Mouse (Mus musculus) T-helper 2 cell (primary cell): ENCODE measurements at regions not wholly inside any gene's neighbourhood (a gene's known extent, or its start where the extent isn't known, plus 50 kb on each side); places are given as distances from the start of the nearest gene placed in this dataset.
"Not testable (repeated sequence)": the region's sequence is repeated elsewhere in the genome, so short reads cannot be mapped to it uniquely, and the experiment has no call there.

Experiments used
- in situ Hi-C: fragments of 300-600 bp; cut with MboI, MseI; formaldehyde crosslinking; loops from one replicate; pipeline ENCODE4 v1.15.1; 2025; ENCODE audit warnings: high pct_unique_total_duplicates

GRCm38 (mm10) chr9:90618154-90618553 is 347.6 kb upstream of the Tbc1d2b start:
- in situ Hi-C loops = no loop called here

- in situ Hi-C loops = no loop called here
Measured at GRCm38 (mm10) chr9:90597894-90598293, 327.3 kb upstream of the Tbc1d2b start.

GRCm38 (mm10) chr9:90556742-90557141 is 286.1 kb upstream of the Tbc1d2b start:
- in situ Hi-C loops = no loop called here

GRCm38 (mm10) chr9:90556216-90556615 is 285.6 kb upstream of the Tbc1d2b start:
- in situ Hi-C loops = no loop called here

- in situ Hi-C loops = no loop called here
Measured at GRCm38 (mm10) chr9:90547931-90548330, 277.3 kb upstream of the Tbc1d2b start.

GRCm38 (mm10) chr9:90546720-90547119 is 276.1 kb upstream of the Tbc1d2b start:
- in situ Hi-C loops = no loop called here

GRCm38 (mm10) chr9:90537683-90538082 is 267.1 kb upstream of the Tbc1d2b start:
- in situ Hi-C loops = not testable (repeated sequence)

GRCm38 (mm10) chr9:90533372-90533771 is 262.8 kb upstream of the Tbc1d2b start:
- in situ Hi-C loops = no loop called here

- in situ Hi-C loops = no loop called here
Measured at GRCm38 (mm10) chr9:90521186-90521585, 250.6 kb upstream of the Tbc1d2b start.

GRCm38 (mm10) chr9:90494888-90495287 is 224.3 kb upstream of the Tbc1d2b start:
- in situ Hi-C loops = no loop called here

GRCm38 (mm10) chr9:90490561-90491152 is 220.1 kb upstream of the Tbc1d2b start:
- in situ Hi-C loops = no loop called here

- in situ Hi-C loops = no loop called here
Measured at GRCm38 (mm10) chr9:90450579-90450978, 180.0 kb upstream of the Tbc1d2b start.

GRCm38 (mm10) chr9:90446957-90447356 is 176.4 kb upstream of the Tbc1d2b start:
- in situ Hi-C loops = loop anchor here (5.0 kb wide), 1 partner anchor 240 kb away; no protein-coding TSS in a partner anchor

- in situ Hi-C loops = no loop called here
Measured at GRCm38 (mm10) chr9:90434902-90435301, 164.3 kb upstream of the Tbc1d2b start.

- in situ Hi-C loops = no loop called here
Measured at GRCm38 (mm10) chr9:90430898-90431297, 160.3 kb upstream of the Tbc1d2b start.

- in situ Hi-C loops = no loop called here
Measured at GRCm38 (mm10) chr9:90421662-90422061, 151.1 kb upstream of the Tbc1d2b start.

GRCm38 (mm10) chr9:90419762-90420541 is 149.3 kb upstream of the Tbc1d2b start:
- in situ Hi-C loops = no loop called here

GRCm38 (mm10) chr9:90408789-90409188 is 138.2 kb upstream of the Tbc1d2b start:
- in situ Hi-C loops = no loop called here

- in situ Hi-C loops = no loop called here
Measured at GRCm38 (mm10) chr9:90407573-90407972, 137.0 kb upstream of the Tbc1d2b start.

GRCm38 (mm10) chr9:90388401-90388800 is 117.8 kb upstream of the Tbc1d2b start:
- in situ Hi-C loops = no loop called here

GRCm38 (mm10) chr9:90385047-90385446 is 114.4 kb upstream of the Tbc1d2b start:
- in situ Hi-C loops = no loop called here

- in situ Hi-C loops = no loop called here
Measured at GRCm38 (mm10) chr9:90380099-90380498, 109.5 kb upstream of the Tbc1d2b start.

- in situ Hi-C loops = no loop called here
Measured at GRCm38 (mm10) chr9:90369568-90369967, 99.0 kb upstream of the Tbc1d2b start.
